Mouse (Mus musculus) spleen, adult 2 months (tissue): ENCODE measurements around the gene Olig1.

ENCODE experiments used
- CTCF ChIP-seq: fragments of 200-500 bp; IDR thresholded peaks from 2 replicates; pipeline ENCODE4 v1.5.1; 2011; ENCODE audit warnings: mild to moderate bottlenecking, inconsistent platforms; ENCODE audit not compliant: insufficient read depth, insufficient read length, insufficient replicate concordance; ENCODE audit errors: extremely low read depth
- POLR2A ChIP-seq: fragments of 200-500 bp; IDR thresholded peaks from 2 replicates; pipeline ENCODE4 v1.6.1; 2011; ENCODE audit warnings: low read depth, low read length, inconsistent platforms

DNA sequence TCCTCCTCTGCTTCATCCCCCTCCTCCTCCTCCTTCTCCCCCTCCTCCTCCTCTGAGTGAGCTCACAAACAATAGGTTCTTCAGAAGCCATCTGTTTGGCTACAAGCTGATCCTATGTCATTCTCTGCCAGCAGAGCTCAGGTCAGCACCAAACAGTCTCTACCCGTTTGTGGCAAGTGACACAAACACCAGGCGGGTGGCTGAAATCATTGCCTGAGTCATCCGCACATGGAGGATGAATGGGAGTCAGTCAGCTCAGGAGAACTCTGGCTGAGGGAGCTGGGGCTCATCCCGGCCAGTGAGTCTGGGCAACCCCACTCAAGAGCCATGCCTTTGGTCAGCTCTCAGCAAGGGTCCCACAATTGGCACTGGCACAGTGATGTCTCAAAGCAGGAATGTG is 10.9 kb downstream of the Olig1 start:
- TF ChIP-seq CTCF (no peak), POLR2A (no peak)
